Mouse (Mus musculus): Measurements from ENCODE around the gene Gm21887. TPM values are rescaled to one million over a fixed set of nuclear protein-coding genes. Genes with fewer than 3 reads are reported as not detected.
"Not testable (repeated sequence)": the region's sequence is repeated elsewhere in the genome, so short reads cannot be mapped to it uniquely, and the experiment has no call there.

The Gm21887 gene
- polyA plus RNA-seq, 1 experiment from 2014 or later = 106 TPM

GRCm38 (mm10) chrX:169980809-169981289, 28.6 kb upstream of the Gm21887 start:
- Histone ChIP-seq H3K4me2 (ENCODE audit: low read length) (no peak overlapping the region), H3K4me1 (replicated peaks; ENCODE audit: insufficient read depth, low read length) (no peaks in the 10 kb centered on the region), H3K36me3 (ENCODE audit: insufficient read depth, low read length) (peaks cover 8% of the 10 kb centered on the region; the same call in 1 of the 2 replicates), H3K27ac (no peak overlapping the region), H3K9ac (ENCODE audit: low read depth, low read length) (no peak overlapping the region), H3K4me3 (replicated peaks; ENCODE audit: low read depth, low read length) (no peak overlapping the region), H3K27me3 (ENCODE audit: insufficient read depth, low read length) (peaks cover 17% of the 10 kb centered on the region; the same call in 1 of the 2 replicates), H3K9me3 (replicated peaks; ENCODE audit: low read length) (0 out of 2 replicates have a peak, but pooled peaks cover 3% of the 10 kb centered on the region)
- no peak for ATAC-seq (replicated peaks; ENCODE audit: low FRiP score, low read depth)
- no peak for TF ChIP-seq CTCF (IDR thresholded peaks at IDR 0.05; ENCODE audit: low read depth)
- WGBS = 40% methylated on average over 12 of the region's 12 CpGs
- DNase-seq (ENCODE audit: low spot score) = no peak

GRCm38 (mm10) chrX:169981761-169982181, 27.7 kb upstream of the Gm21887 start:
- H3K36me3 ChIP-seq (ENCODE audit: insufficient read depth, low read length); H3K27ac ChIP-seq; H3K9me3 ChIP-seq (replicated peaks; ENCODE audit: low read length); H3K9ac ChIP-seq (ENCODE audit: low read depth, low read length); H3K4me2 ChIP-seq (ENCODE audit: low read length); H3K4me1 ChIP-seq (replicated peaks; ENCODE audit: insufficient read depth, low read length); H3K4me3 ChIP-seq (replicated peaks; ENCODE audit: low read depth, low read length): not testable (repeated sequence)
- 44% methylated on average over 19 of the region's 19 CpGs for WGBS
- ATAC-seq (replicated peaks; ENCODE audit: low FRiP score, low read depth) = peak; percentile 19; the same call in 1 of the 2 replicates
- DNase-seq (ENCODE audit: low spot score) = peak; percentile 6
- peaks cover 17% of the 10 kb centered on the region; the same call in 1 of the 2 replicates for H3K27me3 ChIP-seq (ENCODE audit: insufficient read depth, low read length)

GRCm38 (mm10) chrX:169982606-169983400, 26.7 kb upstream of the Gm21887 start:
- H3K9me3 ChIP-seq (replicated peaks; ENCODE audit: low read length); ATAC-seq (replicated peaks; ENCODE audit: low FRiP score, low read depth); H3K27ac ChIP-seq; H3K4me1 ChIP-seq (replicated peaks; ENCODE audit: insufficient read depth, low read length); H3K9ac ChIP-seq (ENCODE audit: low read depth, low read length); H3K4me3 ChIP-seq (replicated peaks; ENCODE audit: low read depth, low read length); H3K36me3 ChIP-seq (ENCODE audit: insufficient read depth, low read length); H3K4me2 ChIP-seq (ENCODE audit: low read length): not testable (repeated sequence)
- WGBS = 57% methylated on average over 23 of the region's 23 CpGs
- DNase-seq (ENCODE audit: low spot score) = peak; percentile 6
- peaks cover 17% of the 10 kb centered on the region; the same call in 1 of the 2 replicates for H3K27me3 ChIP-seq (ENCODE audit: insufficient read depth, low read length)

- DNase-seq (ENCODE audit: low spot score) = peak; percentile 43
- not testable (repeated sequence) for H3K4me3 ChIP-seq (replicated peaks; ENCODE audit: low read depth, low read length); H3K4me1 ChIP-seq (replicated peaks; ENCODE audit: insufficient read depth, low read length); ATAC-seq (replicated peaks; ENCODE audit: low FRiP score, low read depth); H3K9ac ChIP-seq (ENCODE audit: low read depth, low read length); H3K9me3 ChIP-seq (replicated peaks; ENCODE audit: low read length); H3K36me3 ChIP-seq (ENCODE audit: insufficient read depth, low read length); H3K4me2 ChIP-seq (ENCODE audit: low read length); H3K27ac ChIP-seq
- H3K27me3 ChIP-seq (ENCODE audit: insufficient read depth, low read length) = peaks cover 17% of the 10 kb centered on the region; the same call in 1 of the 2 replicates
- 56% methylated on average over 19 of the region's 19 CpGs for WGBS
Measured at GRCm38 (mm10) chrX:169983401-169984165, 25.9 kb upstream of the Gm21887 start.

- H3K27ac ChIP-seq; H3K4me3 ChIP-seq (replicated peaks; ENCODE audit: low read depth, low read length); H3K4me1 ChIP-seq (replicated peaks; ENCODE audit: insufficient read depth, low read length); H3K9ac ChIP-seq (ENCODE audit: low read depth, low read length); ATAC-seq (replicated peaks; ENCODE audit: low FRiP score, low read depth); H3K4me2 ChIP-seq (ENCODE audit: low read length): not testable (repeated sequence)
- H3K9me3 ChIP-seq (replicated peaks; ENCODE audit: low read length) = peaks cover 16% of the 10 kb centered on the region; the same call in 1 of the 2 replicates
- DNase-seq (ENCODE audit: low spot score) = peak; percentile 18
- H3K27me3 ChIP-seq (ENCODE audit: insufficient read depth, low read length) = peaks cover 17% of the 10 kb centered on the region; the same call in 1 of the 2 replicates
- 70% methylated on average over 7 of the region's 7 CpGs for WGBS
- peaks cover 14% of the 10 kb centered on the region for H3K36me3 ChIP-seq (ENCODE audit: insufficient read depth, low read length)
Measured at GRCm38 (mm10) chrX:169984331-169984730, 25.1 kb upstream of the Gm21887 start.

- not testable (repeated sequence) for H3K4me3 ChIP-seq (replicated peaks; ENCODE audit: low read depth, low read length); H3K4me1 ChIP-seq (replicated peaks; ENCODE audit: insufficient read depth, low read length); H3K9ac ChIP-seq (ENCODE audit: low read depth, low read length); H3K4me2 ChIP-seq (ENCODE audit: low read length); ATAC-seq (replicated peaks; ENCODE audit: low FRiP score, low read depth); H3K27ac ChIP-seq
- Histone ChIP-seq H3K27me3 (ENCODE audit: insufficient read depth, low read length) (peaks cover 17% of the 10 kb centered on the region; the same call in 1 of the 2 replicates), H3K36me3 (ENCODE audit: insufficient read depth, low read length) (peaks cover 14% of the 10 kb centered on the region), H3K9me3 (replicated peaks; ENCODE audit: low read length) (peaks cover 17% of the 10 kb centered on the region; the same call in 1 of the 2 replicates)
- DNase-seq (ENCODE audit: low spot score) = peak; percentile 18
- WGBS = 75% methylated on average over 21 of the region's 21 CpGs
Measured at GRCm38 (mm10) chrX:169984853-169985252, 24.6 kb upstream of the Gm21887 start.

GRCm38 (mm10) chrX:169985796-169986195, 23.7 kb upstream of the Gm21887 start:
- not testable (repeated sequence) for H3K9ac ChIP-seq (ENCODE audit: low read depth, low read length); H3K4me3 ChIP-seq (replicated peaks; ENCODE audit: low read depth, low read length); H3K4me1 ChIP-seq (replicated peaks; ENCODE audit: insufficient read depth, low read length); H3K4me2 ChIP-seq (ENCODE audit: low read length); ATAC-seq (replicated peaks; ENCODE audit: low FRiP score, low read depth); H3K27ac ChIP-seq
- peaks cover 19% of the 10 kb centered on the region for H3K36me3 ChIP-seq (ENCODE audit: insufficient read depth, low read length)
- H3K27me3 ChIP-seq (ENCODE audit: insufficient read depth, low read length) = peaks cover 17% of the 10 kb centered on the region; the same call in 1 of the 2 replicates
- peak; percentile 3 for DNase-seq (ENCODE audit: low spot score)
- 81% methylated on average over 18 of the region's 18 CpGs for WGBS
- H3K9me3 ChIP-seq (replicated peaks; ENCODE audit: low read length) = peaks cover 22% of the 10 kb centered on the region; the same call in 1 of the 2 replicates

GRCm38 (mm10) chrX:169986519-169987367, 22.7 kb upstream of the Gm21887 start:
- H3K9ac ChIP-seq (ENCODE audit: low read depth, low read length) = peak overlapping the region; percentile 31; the same call in 1 of the 2 replicates
- peaks cover 22% of the 10 kb centered on the region; the same call in 1 of the 2 replicates for H3K9me3 ChIP-seq (replicated peaks; ENCODE audit: low read length)

More at GRCm38 (mm10) chrX:169986519-169987367, 22.7 kb upstream of the Gm21887 start:
- H3K4me1 ChIP-seq (replicated peaks; ENCODE audit: insufficient read depth, low read length); H3K27ac ChIP-seq: not testable (repeated sequence)
- 35% methylated on average over 42 of the region's 51 CpGs for WGBS
- Histone ChIP-seq H3K27me3 (ENCODE audit: insufficient read depth, low read length) (peaks cover 11% of the 10 kb centered on the region; the same call in 1 of the 2 replicates), H3K36me3 (ENCODE audit: insufficient read depth, low read length) (peaks cover 19% of the 10 kb centered on the region), H3K4me3 (replicated peaks; ENCODE audit: low read depth, low read length) (peak overlapping the region; percentile 25; the same call in 1 of the 2 replicates), H3K4me2 (ENCODE audit: low read length) (peak overlapping the region; percentile 51)
- ATAC-seq (replicated peaks; ENCODE audit: low FRiP score, low read depth) = peak; percentile 90
- peak; percentile 20 for DNase-seq (ENCODE audit: low spot score)

Data from kidney, postnatal 0 days (tissue).